Mouse (Mus musculus): ENCODE measurements around the gene Gm49333. TPM values are rescaled to one million over a fixed set of nuclear protein-coding genes. Genes with fewer than 3 reads are reported as not detected.

Gene Gm49333
- 0.35 TPM in 1 of 2 replicates, not detected in the other for polyA plus RNA-seq (2021; fragmentation: Nextera tagmentation)
- long read RNA-seq, experiment 1, partial matches to known transcripts, result 1 of 1 reads
- long read RNA-seq, experiment 1, other reads (novel, unspliced or antisense), result 0 of 1 reads
- long read RNA-seq, experiment 2, partial matches to known transcripts, result 0 of 21 reads
- long read RNA-seq, experiment 2, other reads (novel, unspliced or antisense), result 21 of 21 reads

GRCm38 (mm10) chr16:20611357-20612227 lies at the start of gene Gm49333, which contains the start of the genes Eef1akmt4 and Alg3:
Gm49333 (plus strand) TSS chr16:20611610.
Eef1akmt4 (plus strand) TSS chr16:20611593.
Alg3 (minus strand) TSS chr16:20611735.

DNA sequence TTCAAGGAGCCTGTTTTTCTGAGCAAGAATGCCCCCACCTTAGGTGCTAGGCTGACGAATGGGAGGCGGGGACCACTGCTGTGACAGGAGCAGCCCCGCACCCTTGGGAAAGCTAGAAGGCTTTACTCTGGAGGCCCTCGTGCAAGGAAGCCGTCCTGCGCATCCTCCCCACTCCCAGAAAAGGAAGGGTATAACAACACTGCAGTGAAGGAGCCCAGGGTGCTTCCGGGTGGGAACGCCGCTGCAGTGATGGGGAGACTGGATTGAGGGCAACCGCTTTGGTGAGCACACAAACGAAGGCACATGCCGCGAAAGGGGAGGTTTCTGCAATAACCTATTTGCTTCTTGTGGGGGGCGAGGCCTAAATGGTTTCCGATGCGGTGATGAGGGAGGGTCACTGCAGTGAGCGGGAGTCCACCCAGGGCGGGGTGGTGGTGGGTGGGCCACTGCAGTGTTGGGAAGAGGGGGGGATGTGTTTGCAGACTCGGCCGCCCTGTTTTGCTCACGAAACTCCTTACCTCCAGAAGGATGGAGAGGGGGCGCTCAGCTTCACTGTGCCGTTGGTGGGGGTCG lies 22.0 kb upstream of the Gm49333 start, which contains the start of gene Vwa5b2:
Gene Vwa5b2, plus strand, starts transcription at position 106 of the 573 bp plus-strand sequence.

DNA sequence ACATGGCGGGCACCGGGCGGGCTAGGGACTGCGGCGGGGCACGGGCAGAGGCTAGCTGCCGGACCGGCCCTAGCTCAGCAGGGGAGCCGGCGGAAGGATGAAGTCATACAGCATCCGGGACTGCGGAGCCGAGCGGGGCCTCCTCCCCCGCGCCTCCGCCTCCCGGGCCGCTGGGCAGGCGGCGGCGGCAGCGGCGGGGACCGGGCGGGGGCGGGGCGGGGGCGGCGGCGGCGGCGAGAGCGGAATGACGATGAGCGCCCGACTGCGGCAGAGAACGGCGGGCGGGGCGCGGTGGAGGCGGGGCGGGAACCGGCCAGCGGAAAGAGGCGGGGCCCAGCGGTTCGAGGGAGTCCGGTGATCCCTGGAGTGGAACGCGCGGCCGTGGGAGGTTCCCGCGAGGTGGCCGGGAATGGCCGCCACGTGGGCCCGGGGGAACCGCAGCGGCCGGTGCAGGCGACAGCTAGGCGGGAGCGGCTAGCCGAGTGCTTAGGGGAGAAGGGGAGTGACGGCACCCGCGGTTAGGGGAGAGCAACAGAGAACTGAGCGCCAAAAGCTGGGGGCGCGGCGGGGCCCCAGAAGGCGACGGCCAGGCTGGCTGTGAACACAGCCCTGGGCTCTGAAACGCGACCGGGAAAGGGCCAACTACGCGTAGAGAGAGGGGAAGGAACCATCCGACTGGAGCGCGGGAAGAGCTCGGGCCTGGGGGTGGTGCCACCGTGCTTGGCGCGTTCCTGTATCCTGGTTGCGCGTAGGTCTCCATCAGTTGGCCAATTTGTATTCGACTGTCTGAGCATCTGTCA lies 10.0 kb downstream of the Gm49333 start, which contains the start of gene Camk2n2:
Gene Camk2n2, minus strand, starts transcription at position 97 of the 800 bp plus-strand sequence.

DNA sequence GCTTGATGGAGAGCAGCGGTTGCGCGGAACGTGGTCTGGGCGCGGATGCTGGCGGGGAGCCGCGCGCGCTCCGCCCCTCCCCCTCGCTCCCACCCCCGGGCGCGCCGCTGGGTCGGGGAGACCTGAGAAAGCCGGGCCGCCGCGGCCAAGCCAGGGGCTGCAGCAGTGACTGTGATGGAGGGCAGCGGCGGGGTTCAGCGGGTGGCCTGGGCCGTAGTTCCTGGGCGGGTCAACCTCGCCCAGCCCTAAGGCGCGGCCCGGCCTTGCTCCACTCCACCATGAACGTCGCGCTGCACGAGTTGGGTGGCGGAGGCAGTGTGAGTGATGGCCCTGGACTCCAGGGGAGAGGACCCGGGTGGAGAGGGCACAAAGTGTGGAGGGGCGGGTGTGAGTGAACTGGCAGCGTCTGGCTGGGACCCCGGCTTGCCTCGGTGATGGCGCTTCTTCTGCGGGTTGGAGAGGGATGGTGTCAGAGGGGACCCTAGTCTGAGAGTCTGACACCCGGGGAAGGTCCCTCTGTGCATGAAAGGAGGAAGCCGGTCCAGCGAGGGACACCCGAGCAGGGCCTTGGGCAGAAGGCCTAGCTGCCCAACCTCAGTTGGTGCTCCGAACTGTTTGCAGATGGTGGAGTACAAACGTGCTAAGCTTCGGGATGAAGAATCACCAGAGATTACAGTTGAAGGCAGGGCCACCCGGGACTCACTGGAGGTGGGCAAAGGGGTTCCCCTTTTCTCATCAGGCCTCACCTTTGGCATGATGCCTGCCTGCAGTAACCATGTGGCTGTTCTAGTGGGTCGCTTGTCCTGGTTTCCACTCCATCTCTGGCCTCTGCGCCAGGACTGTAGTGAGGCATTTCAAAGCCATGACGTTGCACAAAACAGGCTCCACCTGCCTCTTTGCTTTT lies 18.6 kb downstream of the Gm49333 start, which contains the start of gene Ece2:
Gene Ece2, plus strand, starts transcription at position 98 of the 904 bp plus-strand sequence.

GRCm38 (mm10) chr16:20651076-20651946 lies 39.9 kb downstream of the Gm49333 start, which contains the start of gene Psmd2:
Psmd2 (plus strand) TSS chr16:20651652.

GRCm38 (mm10) chr16:20668013-20668412 lies 56.6 kb downstream of the Gm49333 start, which contains the start of gene Eif4g1:
Eif4g1 (plus strand) TSS chr16:20668313.

GRCm38 (mm10) chr16:20693111-20693701 lies 81.8 kb downstream of the Gm49333 start, which contains the start of gene Fam131a:
Fam131a (plus strand) TSS chr16:20693241.

Small RNA genes lying within 50 kb of the gene (microRNA-seq; reads per million reads assigned to microRNA genes)
- 356 reads per million, percentile 70 among the genes with 10 or more reads in this experiment for gene Mir1224

Other genes starting within 250 kb of the Gm49333 start
- 49.2 and 59.3 TPM in 2 replicates for gene Abcc5, start 185.2 kb upstream of the Gm49333 start, polyA plus RNA-seq (2021; fragmentation: Nextera tagmentation)
- gene Eif2b5, start 112.8 kb upstream of the Gm49333 start, polyA plus RNA-seq (2021; fragmentation: Nextera tagmentation), result 27.9 and 32.3 TPM in 2 replicates
- gene Dvl3, start 94.6 kb upstream of the Gm49333 start, polyA plus RNA-seq (2021; fragmentation: Nextera tagmentation), result 9.0 and 9.6 TPM in 2 replicates
- gene Ap2m1, start 76.1 kb upstream of the Gm49333 start, polyA plus RNA-seq (2021; fragmentation: Nextera tagmentation), result 912 and 945 TPM in 2 replicates
- gene Abcf3, start 63.0 kb upstream of the Gm49333 start, polyA plus RNA-seq (2021; fragmentation: Nextera tagmentation), result 48.0 and 55.5 TPM in 2 replicates
- 3.9 and 5.3 TPM in 2 replicates for gene Vwa5b2, start 22.1 kb upstream of the Gm49333 start, polyA plus RNA-seq (2021; fragmentation: Nextera tagmentation)
- gene Eef1akmt4, start within 50 bp of the Gm49333 start, polyA plus RNA-seq (2021; fragmentation: Nextera tagmentation), result 7.2 and 9.4 TPM in 2 replicates
- 13.0 and 15.6 TPM in 2 replicates for gene Alg3, start 125 bp downstream of the Gm49333 start, polyA plus RNA-seq (2021; fragmentation: Nextera tagmentation)
- gene Camk2n2, start 9.7 kb downstream of the Gm49333 start, polyA plus RNA-seq (2021; fragmentation: Nextera tagmentation), result 10.9 and 11.3 TPM in 2 replicates
- gene Ece2, start 18.2 kb downstream of the Gm49333 start, polyA plus RNA-seq (2021; fragmentation: Nextera tagmentation), result 6.9 and 8.6 TPM in 2 replicates
- gene Psmd2, start 40.0 kb downstream of the Gm49333 start, polyA plus RNA-seq (2021; fragmentation: Nextera tagmentation), result 152 TPM in 2 replicates
- gene Eif4g1, start 56.7 kb downstream of the Gm49333 start, polyA plus RNA-seq (2021; fragmentation: Nextera tagmentation), result 20.0 and 20.5 TPM in 2 replicates
- 223 and 243 TPM in 2 replicates for gene Fam131a, start 81.6 kb downstream of the Gm49333 start, polyA plus RNA-seq (2021; fragmentation: Nextera tagmentation)
- gene Polr2h, start 106.1 kb downstream of the Gm49333 start, polyA plus RNA-seq (2021; fragmentation: Nextera tagmentation), result 81.3 and 85.4 TPM in 2 replicates
- 9.1 and 10.3 TPM in 2 replicates for gene Clcn2, start 106.1 kb downstream of the Gm49333 start, polyA plus RNA-seq (2021; fragmentation: Nextera tagmentation)
- 10.3 and 14.1 TPM in 2 replicates for gene Chrd, start 121.5 kb downstream of the Gm49333 start, polyA plus RNA-seq (2021; fragmentation: Nextera tagmentation)
- 1.0 and 1.5 TPM in 2 replicates for gene Thpo, start 122.9 kb downstream of the Gm49333 start, polyA plus RNA-seq (2021; fragmentation: Nextera tagmentation)